Mouse (Mus musculus): ENCODE measurements around the gene Prdm16. TPM values are rescaled to one million over a fixed set of nuclear protein-coding genes. Genes with fewer than 3 reads are reported as not detected.

Gene Prdm16
- total and polyA plus RNA-seq, 3 experiments: not detected

DNA sequence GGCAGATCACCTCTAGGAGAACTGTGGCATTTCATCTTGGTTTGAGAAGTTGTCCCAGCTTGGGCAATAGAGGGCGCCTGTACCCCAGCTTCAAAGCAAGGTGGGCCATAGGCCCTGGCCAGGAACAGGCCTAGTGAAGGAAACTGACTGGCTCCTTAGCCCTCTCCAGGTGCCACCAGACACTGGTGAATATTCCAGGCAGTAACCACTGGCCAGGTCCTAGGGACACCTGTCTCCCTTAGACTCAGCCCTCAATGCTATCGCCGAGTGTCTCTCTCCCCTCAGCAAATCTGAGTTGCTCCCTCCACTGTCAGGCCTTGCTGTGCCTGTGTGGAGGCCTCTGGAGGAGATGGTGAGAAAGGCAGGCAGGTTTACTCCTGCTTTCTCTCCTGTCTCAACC, 187.3 kb downstream of the Prdm16 start:
- Histone ChIP-seq H3K4me2 (ENCODE audit: insufficient read depth, low read depth, poor library complexity, severe bottlenecking) (no peak overlapping the region), H3K9me3 (replicated peaks; ENCODE audit: low read length) (peaks cover 92% of the 10 kb centered on the region), H3K27me3 (replicated peaks) (no peaks in the 10 kb centered on the region), H3K4me1 (ENCODE audit: control insufficient read depth in 1 of 2, insufficient read depth in 2 of 2) (no peaks in the 10 kb centered on the region), H3K36me3 (replicated peaks in 1 of 2; ENCODE audit: control insufficient read depth in 1 of 2, insufficient read depth in 1 of 2, low read length in 1 of 2) (no peaks in the 10 kb centered on the region), H3K9ac (ENCODE audit: insufficient read depth, low read depth) (no peak overlapping the region), H3K27ac (ENCODE audit: insufficient read depth, low read depth) (no peak overlapping the region), H3K4me3 (replicated peaks in 1 of 3; ENCODE audit: low read depth in 2 of 3, low read length in 2 of 3, poor library complexity in 1 of 3) (no peak overlapping the region), H3K79me2 (replicated peaks; ENCODE audit: control insufficient read depth, extremely low read depth, insufficient read depth, poor library complexity, severe bottlenecking) (no peaks in the 10 kb centered on the region)
- DNase-seq (ENCODE audit: extremely low read depth): no peak
- dilution Hi-C loops (cut with MboI; ENCODE audit: extremely low pct_ligation_motif_present, extremely low pct_unique_long_range_greater_than_20kb, low sequenced_read_pairs) (no loop called here), in situ Hi-C loops (cut with MboI; ENCODE audit: low pct_ligation_motif_present, low pct_unique_long_range_greater_than_20kb, low sequenced_read_pairs) (no loop called here)
- TF ChIP-seq NRF1 (IDR thresholded peaks at IDR 0.05; ENCODE audit: low read depth, low read length) (no peak), BHLHE40 (IDR thresholded peaks at IDR 0.05; ENCODE audit: low read depth, low read length) (no peak), E2F4 (IDR thresholded peaks at IDR 0.05; ENCODE audit: insufficient replicate concordance, low read depth, low read length) (no peak), CTCF (conservative IDR thresholded peaks at IDR 0.05 in 1 of 2, IDR thresholded peaks at IDR 0.05 in 1 of 2; ENCODE audit: low read depth in 2 of 2, low read length in 2 of 2) (no peak)

DNA sequence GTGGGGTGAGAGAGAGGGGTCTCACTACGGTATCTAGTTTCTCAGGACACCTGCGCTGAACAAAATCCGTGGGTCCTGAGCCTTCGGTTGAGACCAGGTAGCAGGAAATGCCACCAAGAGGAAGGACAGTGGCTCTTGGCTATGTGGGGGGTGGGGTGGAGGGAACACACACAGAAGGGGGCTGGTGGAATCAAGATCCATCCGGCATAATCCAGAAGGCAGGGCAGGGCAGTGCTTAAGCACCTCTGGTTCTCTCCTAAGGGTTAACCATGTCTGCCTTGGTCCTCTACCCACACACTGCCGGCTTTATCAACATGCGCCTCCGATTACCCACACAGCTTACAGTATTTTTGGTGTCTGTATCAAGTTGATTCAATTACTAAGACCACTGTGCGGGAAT, 191.0 kb downstream of the Prdm16 start:
- no peak for TF ChIP-seq POLR2A (IDR thresholded peaks at IDR 0.05; ENCODE audit: low read depth, low read length)
- DNase-seq (ENCODE audit: extremely low read depth): no peak
- dilution Hi-C loops (cut with MboI; ENCODE audit: extremely low pct_ligation_motif_present, extremely low pct_unique_long_range_greater_than_20kb, low sequenced_read_pairs) (no loop called here), in situ Hi-C loops (cut with MboI; ENCODE audit: low pct_ligation_motif_present, low pct_unique_long_range_greater_than_20kb, low sequenced_read_pairs) (no loop called here)
- no peak overlapping the region for H3K4me3 ChIP-seq (replicated peaks in 1 of 3; ENCODE audit: low read depth in 2 of 3, low read length in 2 of 3, poor library complexity in 1 of 3)
- H3K4me1 ChIP-seq (ENCODE audit: control insufficient read depth in 1 of 2, insufficient read depth in 2 of 2): no peaks in the 10 kb centered on the region
- no peaks in the 10 kb centered on the region for H3K79me2 ChIP-seq (replicated peaks; ENCODE audit: control insufficient read depth, extremely low read depth, insufficient read depth, poor library complexity, severe bottlenecking)
- H3K4me2 ChIP-seq (ENCODE audit: insufficient read depth, low read depth, poor library complexity, severe bottlenecking): no peak overlapping the region
- no peaks in the 10 kb centered on the region for H3K27me3 ChIP-seq (replicated peaks)
- peaks cover 98% of the 10 kb centered on the region for H3K9me3 ChIP-seq (replicated peaks; ENCODE audit: low read length)
- H3K27ac ChIP-seq (ENCODE audit: insufficient read depth, low read depth): no peak overlapping the region
- no peak overlapping the region for H3K9ac ChIP-seq (ENCODE audit: insufficient read depth, low read depth)
- H3K36me3 ChIP-seq (replicated peaks in 1 of 2; ENCODE audit: control insufficient read depth in 1 of 2, insufficient read depth in 1 of 2, low read length in 1 of 2): no peaks in the 10 kb centered on the region

DNA sequence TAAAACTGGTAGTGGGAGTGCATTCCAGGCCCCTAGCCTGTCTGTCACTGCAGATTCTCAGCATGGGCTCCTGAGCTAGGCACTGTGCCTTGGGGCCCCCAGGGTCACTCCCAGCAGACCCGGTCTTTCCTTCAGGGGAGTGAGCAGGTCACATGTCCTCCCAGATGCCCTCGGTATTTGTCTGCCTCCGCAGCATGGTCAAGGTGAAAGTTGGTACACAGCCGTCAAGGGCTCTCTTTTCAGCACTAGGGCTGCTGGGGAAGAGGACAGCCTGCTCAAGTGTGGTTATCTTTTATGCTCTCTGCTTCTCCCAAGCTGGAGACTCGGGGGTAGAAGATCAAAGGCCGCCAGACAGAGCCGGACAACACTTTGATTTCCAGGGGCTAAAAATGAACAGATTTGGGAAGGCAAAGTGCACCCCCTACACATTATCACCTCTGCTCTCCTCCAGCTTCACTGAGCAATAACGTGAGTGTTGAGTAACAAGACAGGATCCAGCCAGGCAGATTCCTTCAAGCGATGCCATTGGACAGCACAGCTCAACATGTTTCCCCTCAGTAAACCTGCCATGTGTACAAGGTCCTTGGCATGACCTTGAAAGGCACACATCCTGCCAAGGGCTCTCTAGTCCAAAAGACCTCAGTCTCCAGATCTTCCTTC, 193.9 kb downstream of the Prdm16 start:
- Histone ChIP-seq H3K36me3 (replicated peaks in 1 of 2; ENCODE audit: control insufficient read depth in 1 of 2, insufficient read depth in 1 of 2, low read length in 1 of 2) (no peaks in the 10 kb centered on the region), H3K27me3 (replicated peaks) (no peaks in the 10 kb centered on the region), H3K9me3 (replicated peaks; ENCODE audit: low read length) (peaks cover 98% of the 10 kb centered on the region), H3K4me3 (replicated peaks in 1 of 3; ENCODE audit: low read depth in 2 of 3, low read length in 2 of 3, poor library complexity in 1 of 3) (no peak overlapping the region), H3K79me2 (replicated peaks; ENCODE audit: control insufficient read depth, extremely low read depth, insufficient read depth, poor library complexity, severe bottlenecking) (no peaks in the 10 kb centered on the region), H3K9ac (ENCODE audit: insufficient read depth, low read depth) (no peak overlapping the region), H3K4me2 (ENCODE audit: insufficient read depth, low read depth, poor library complexity, severe bottlenecking) (no peak overlapping the region), H3K4me1 (ENCODE audit: control insufficient read depth in 1 of 2, insufficient read depth in 2 of 2) (no peaks in the 10 kb centered on the region), H3K27ac (ENCODE audit: insufficient read depth, low read depth) (no peak overlapping the region)
- TF ChIP-seq GABPA (IDR thresholded peaks at IDR 0.05; ENCODE audit: insufficient replicate concordance, low read depth, low read length): no peak
- no peak for TF ChIP-seq MYC (IDR thresholded peaks at IDR 0.05; ENCODE audit: low read depth, low read length)
- TF ChIP-seq USF1 (IDR thresholded peaks at IDR 0.05; ENCODE audit: low read depth, low read length): no peak
- no peak for TF ChIP-seq HCFC1 (IDR thresholded peaks at IDR 0.05; ENCODE audit: low read depth, low read length)
- TF ChIP-seq E2F4 (IDR thresholded peaks at IDR 0.05; ENCODE audit: insufficient replicate concordance, low read depth, low read length): no peak
- no peak for TF ChIP-seq SIN3A (IDR thresholded peaks at IDR 0.05; ENCODE audit: low read length)
- TF ChIP-seq SMC3 (IDR thresholded peaks at IDR 0.05; ENCODE audit: low read depth, low read length): no peak
- TF ChIP-seq PAX5 (IDR thresholded peaks at IDR 0.05; ENCODE audit: low read length): no peak
- TF ChIP-seq NELFE (IDR thresholded peaks at IDR 0.05; ENCODE audit: low read depth, low read length): no peak
- TF ChIP-seq RAD21 (IDR thresholded peaks at IDR 0.05; ENCODE audit: low read depth, low read length): no peak
- no peak for TF ChIP-seq CTCF (conservative IDR thresholded peaks at IDR 0.05 in 1 of 2, IDR thresholded peaks at IDR 0.05 in 1 of 2; ENCODE audit: low read depth in 2 of 2, low read length in 2 of 2)
- TF ChIP-seq POLR2A (IDR thresholded peaks at IDR 0.05; ENCODE audit: low read depth, low read length): no peak
- TF ChIP-seq UBTF (IDR thresholded peaks at IDR 0.05; ENCODE audit: low read depth, low read length): no peak
- no peak for TF ChIP-seq MXI1 (IDR thresholded peaks at IDR 0.05; ENCODE audit: low read depth, low read length)
- no peak for TF ChIP-seq EP300 (IDR thresholded peaks at IDR 0.05; ENCODE audit: low read length)
- no peak for TF ChIP-seq RCOR1 (conservative IDR thresholded peaks at IDR 0.05; ENCODE audit: low read depth, low read length)
- TF ChIP-seq USF2 (conservative IDR thresholded peaks at IDR 0.05; ENCODE audit: low read depth, low read length): no peak
- TF ChIP-seq ZNF384 (IDR thresholded peaks at IDR 0.05; ENCODE audit: low read depth, low read length): no peak
- no peak for TF ChIP-seq KAT2A (IDR thresholded peaks at IDR 0.05; ENCODE audit: insufficient replicate concordance, low read length)
- TF ChIP-seq JUN (IDR thresholded peaks at IDR 0.05; ENCODE audit: insufficient read depth, low read depth, low read length): no peak
- in situ Hi-C loops (cut with MboI; ENCODE audit: low pct_ligation_motif_present, low pct_unique_long_range_greater_than_20kb, low sequenced_read_pairs) (no loop called here), dilution Hi-C loops (cut with MboI; ENCODE audit: extremely low pct_ligation_motif_present, extremely low pct_unique_long_range_greater_than_20kb, low sequenced_read_pairs) (no loop called here)
- DNase-seq (ENCODE audit: extremely low read depth): no peak
